Mouse (Mus musculus): ENCODE results near the gene Synm.

DNA sequence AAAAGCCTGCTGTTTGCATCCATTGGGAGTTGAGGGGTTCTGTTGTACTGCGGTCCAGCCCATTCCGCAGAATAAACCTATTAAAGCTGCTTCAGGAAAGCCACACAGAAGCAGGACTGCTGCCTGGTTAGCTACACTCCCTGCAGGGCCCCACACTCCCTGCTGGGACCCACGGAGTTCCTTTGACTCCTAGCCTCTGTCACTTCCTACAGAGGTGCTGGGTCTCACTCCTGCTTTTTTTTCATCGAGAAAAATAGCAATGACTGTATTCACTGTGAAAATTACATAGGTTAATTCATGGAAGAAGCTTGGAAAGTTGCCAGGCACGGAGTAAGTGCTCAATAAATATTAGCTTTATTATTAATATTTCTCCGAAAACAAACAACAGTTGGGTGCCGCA is 33.9 kb upstream of the Synm start:
- TF ChIP-seq CTCF (IDR thresholded peaks at IDR 0.05; ENCODE audit: extremely low read depth, insufficient read depth, low read length) (no peak), POLR2A (IDR thresholded peaks at IDR 0.05; ENCODE audit: extremely low read depth, insufficient read depth, low read length) (no peak)
